Mouse (Mus musculus): ENCODE measurements at regions not wholly inside any gene's neighbourhood (a gene's known extent, or its start where the extent isn't known, plus 50 kb on each side); places are given as distances from the start of the nearest gene placed in this dataset.

DNA sequence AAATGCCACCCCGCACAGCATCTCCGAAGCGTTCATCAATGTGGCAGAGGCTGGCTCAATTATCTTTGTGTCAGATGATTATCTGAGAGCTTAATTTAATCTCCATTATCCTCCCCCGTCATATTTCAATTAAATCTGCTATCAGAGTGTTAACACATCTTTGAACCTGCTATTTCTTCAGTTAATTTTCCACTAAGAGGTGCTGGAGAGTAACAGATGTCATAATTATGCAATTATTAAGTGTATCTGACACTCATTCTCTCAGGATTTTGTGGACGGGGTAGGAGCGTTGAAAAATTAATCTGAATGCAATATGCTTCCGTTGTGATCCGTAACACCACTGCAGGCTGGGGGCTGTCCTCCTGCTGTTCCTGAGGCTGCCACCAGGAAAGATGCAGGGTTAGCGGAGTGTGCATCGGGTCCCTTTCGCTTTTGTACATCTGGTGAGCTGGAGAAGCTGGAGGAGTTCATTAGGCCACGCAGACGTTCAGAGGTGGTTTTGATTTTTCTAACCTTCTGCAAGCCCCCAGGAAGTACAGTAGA lies 421.3 kb upstream of the Sall1 start:
- TF ChIP-seq CTCF (IDR thresholded peaks at IDR 0.05; ENCODE audit: extremely low read depth, insufficient read depth, insufficient read length, insufficient replicate concordance) = no peak
- no peak for TF ChIP-seq POLR2A (IDR thresholded peaks at IDR 0.05; ENCODE audit: low read depth, low read length)
